Mouse (Mus musculus): ENCODE results near the gene P2rx4. TPM values are rescaled to one million over a fixed set of nuclear protein-coding genes. Genes with fewer than 3 reads are reported as not detected.

The P2rx4 gene
- polyA plus RNA-seq (2014; fragmentation: Illumina TruSeq; extraction: RNeasy Lipid Tissue Mini Kit (QIAGEN cat#74804); ENCODE audit: low read depth, low replicate concordance), result 3.6 TPM

DNA sequence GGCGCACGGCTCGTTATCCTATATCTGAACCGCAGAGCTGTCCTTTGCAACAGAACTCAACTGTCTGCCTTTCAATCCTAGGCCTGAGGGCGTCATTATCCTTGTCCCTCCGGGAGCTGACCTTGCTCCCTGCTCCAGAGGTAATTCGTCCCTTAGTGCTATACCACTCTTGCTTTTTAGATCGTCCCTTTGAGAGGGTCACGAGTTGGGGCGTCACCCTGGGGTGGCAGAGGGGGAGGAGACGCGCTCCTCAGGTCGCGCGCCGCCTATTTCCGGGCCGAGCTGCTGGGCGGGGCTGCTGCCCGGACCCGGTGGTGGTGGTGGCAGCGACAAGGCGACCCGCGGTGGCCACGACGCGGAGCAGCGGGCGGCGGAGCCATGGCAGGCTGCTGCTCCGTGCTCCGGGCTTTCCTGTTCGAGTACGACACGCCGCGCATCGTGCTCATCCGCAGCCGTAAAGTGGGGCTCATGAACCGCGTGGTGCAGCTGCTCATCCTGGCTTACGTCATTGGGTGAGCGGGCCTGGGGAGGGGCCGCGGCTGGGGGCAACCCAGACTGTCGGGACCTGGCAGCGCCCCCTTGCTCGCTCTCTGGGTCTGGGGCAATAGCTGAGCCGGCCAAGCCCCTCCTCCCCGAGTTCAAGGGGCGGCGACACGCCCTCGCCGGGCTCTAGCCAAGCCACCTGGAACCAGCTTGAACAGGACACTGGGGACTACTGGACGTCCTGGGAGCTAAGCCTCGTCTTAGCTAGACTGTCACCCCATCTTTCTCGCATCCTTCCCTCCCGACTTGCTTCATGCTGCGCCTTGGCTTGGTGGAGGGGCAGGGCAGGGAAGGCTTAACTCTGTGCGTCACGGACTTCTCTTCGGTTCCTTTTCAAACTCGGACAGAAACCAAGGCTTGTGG is at the start of gene P2rx4:
Gene P2rx4 (plus strand): TSS at position 269 of the 906 bp plus-strand sequence.

Other genes starting within 250 kb of the P2rx4 start
- gene Atp2a2, start 205.3 kb upstream of the P2rx4 start, polyA plus RNA-seq (2014; fragmentation: Illumina TruSeq; extraction: RNeasy Lipid Tissue Mini Kit (QIAGEN cat#74804); ENCODE audit: low read depth, low replicate concordance), result 125 TPM
- gene Ift81, start 93.0 kb upstream of the P2rx4 start, polyA plus RNA-seq (2014; fragmentation: Illumina TruSeq; extraction: RNeasy Lipid Tissue Mini Kit (QIAGEN cat#74804); ENCODE audit: low read depth, low replicate concordance), result 364 TPM
- 2.0 TPM for gene P2rx7, start 63.6 kb upstream of the P2rx4 start, polyA plus RNA-seq (2014; fragmentation: Illumina TruSeq; extraction: RNeasy Lipid Tissue Mini Kit (QIAGEN cat#74804); ENCODE audit: low read depth, low replicate concordance)
- gene Camkk2, start 71.9 kb downstream of the P2rx4 start, polyA plus RNA-seq (2014; fragmentation: Illumina TruSeq; extraction: RNeasy Lipid Tissue Mini Kit (QIAGEN cat#74804); ENCODE audit: low read depth, low replicate concordance), result 11.1 TPM
- gene Anapc5, start 113.8 kb downstream of the P2rx4 start, polyA plus RNA-seq (2014; fragmentation: Illumina TruSeq; extraction: RNeasy Lipid Tissue Mini Kit (QIAGEN cat#74804); ENCODE audit: low read depth, low replicate concordance), result 132 TPM
- 26.8 TPM for gene Rnf34, start 142.5 kb downstream of the P2rx4 start, polyA plus RNA-seq (2014; fragmentation: Illumina TruSeq; extraction: RNeasy Lipid Tissue Mini Kit (QIAGEN cat#74804); ENCODE audit: low read depth, low replicate concordance)

Measured in testis, adult 10 weeks (tissue).